Mouse (Mus musculus) yolk sac, embryonic 10.5 days (tissue): Measurements from ENCODE around the gene Gm498.

Experiments
- DNase-seq: peaks from one replicate; pipeline ENCODE4 v3.0.0-alpha.2; 2017; ENCODE audit warnings: low spot score

Gm498 gene

DNA sequence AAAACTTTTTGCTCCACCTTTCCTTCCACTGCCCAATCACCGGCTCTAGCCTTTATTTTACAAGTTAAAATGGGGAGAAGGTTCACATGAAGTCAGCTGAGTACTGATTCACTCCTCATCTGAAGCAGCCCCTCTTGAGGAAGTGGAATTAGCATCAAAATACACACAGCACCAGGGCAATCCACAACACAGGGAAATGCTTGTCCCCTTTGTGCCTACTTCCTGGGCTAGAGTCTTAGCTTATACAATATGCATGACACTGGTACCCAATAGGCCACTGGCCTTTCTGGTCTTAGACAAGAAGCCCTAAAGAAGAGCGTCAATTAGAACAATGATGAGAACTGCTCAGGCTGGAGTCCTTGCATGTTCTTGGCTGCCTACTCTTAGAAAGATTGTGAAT is 25.7 kb downstream of the Gm498 start:
- no peak for DNase-seq

- no peak for DNase-seq
Observed at GRCm38 (mm10) chr7:143900667-143901066, 34.0 kb downstream of the Gm498 start.

DNA sequence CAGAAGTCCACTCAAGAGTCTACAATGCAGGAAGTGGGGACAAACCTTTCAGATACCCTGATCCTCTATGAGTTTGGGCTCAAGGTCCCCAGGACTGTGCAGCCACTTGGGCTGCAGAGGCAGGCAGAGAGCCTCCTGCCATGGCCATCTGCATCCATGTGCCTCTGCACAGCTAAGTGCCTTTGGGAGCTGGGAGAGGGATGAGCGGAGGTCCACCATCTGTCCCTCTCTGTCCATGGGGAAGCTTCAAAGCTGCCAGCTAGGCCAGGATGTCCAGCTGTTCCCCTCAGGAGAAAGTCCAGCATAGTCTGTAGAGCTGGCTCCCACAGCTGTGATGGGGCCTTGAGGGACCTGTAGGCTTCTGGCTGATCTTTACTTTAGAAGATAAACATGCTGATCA is 38.5 kb downstream of the Gm498 start:
- no peak for DNase-seq

GRCm38 (mm10) chr7:143905606-143906005 is 39.0 kb downstream of the Gm498 start:
- DNase-seq = no peak

DNA sequence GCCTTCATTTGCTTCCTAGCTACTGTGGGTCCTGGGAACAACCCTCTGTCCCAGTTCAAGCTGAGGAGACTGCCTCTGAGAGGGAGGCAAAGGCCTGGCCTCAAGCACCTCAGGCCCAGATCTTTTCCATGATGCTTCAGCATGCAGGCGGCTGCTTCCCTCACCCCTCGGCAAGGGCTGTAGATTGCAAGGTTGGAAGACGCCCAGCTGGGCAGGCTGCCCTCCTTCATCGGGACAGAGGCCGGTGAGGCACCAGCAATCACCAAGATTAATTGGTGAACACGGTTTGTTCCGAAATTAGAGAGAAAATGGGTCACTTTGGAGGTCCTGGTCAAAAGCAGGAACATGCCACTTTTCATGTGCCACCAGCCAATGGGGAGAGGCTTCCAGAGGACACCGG is 47.0 kb downstream of the Gm498 start:
- no peak for DNase-seq

- DNase-seq = no peak
Observed at GRCm38 (mm10) chr7:143919031-143919679, 52.5 kb downstream of the Gm498 start.

- no peak for DNase-seq
Observed at GRCm38 (mm10) chr7:143929899-143930298, 63.3 kb downstream of the Gm498 start.

DNA sequence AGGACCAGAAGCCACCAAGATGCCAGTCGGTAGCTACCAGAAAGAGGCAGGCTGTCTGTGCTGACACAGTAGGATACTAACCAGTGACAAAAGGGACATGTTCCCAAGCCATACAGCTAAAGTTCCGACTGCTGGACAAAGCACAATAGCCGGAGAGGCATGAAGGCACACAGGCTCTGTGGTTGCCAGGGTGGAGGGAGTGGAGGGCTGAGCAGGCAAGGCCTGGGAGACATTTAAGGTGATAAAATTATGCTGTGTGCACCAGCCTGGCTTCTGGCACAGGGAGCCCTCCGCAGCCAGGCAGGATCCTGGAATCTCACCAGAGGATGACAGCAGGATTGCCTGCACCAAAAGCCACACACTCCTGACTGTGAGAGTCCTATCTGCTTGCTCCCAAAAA is 72.0 kb downstream of the Gm498 start:
- DNase-seq = no peak

DNA sequence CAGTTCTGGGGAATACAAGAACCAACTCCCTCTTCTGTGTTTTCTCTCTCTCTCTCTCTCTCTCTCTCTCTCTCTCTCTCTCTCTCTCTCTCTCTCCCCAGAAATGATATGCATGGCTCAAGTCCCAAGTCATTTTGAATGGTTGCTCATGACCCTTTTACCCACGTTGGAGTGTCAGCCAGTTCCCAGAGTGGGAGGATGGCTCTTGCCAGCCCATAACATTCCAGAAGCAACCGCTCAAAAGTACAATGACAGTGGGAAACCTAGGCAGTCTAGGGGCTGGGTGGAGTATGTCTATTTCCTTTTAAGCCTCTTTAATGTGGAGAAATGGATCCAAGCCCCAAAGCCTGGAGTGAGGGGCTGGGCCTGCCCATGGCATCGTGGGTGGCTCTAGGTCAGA is 72.8 kb downstream of the Gm498 start:
- DNase-seq = no peak

- DNase-seq = no peak
Observed at GRCm38 (mm10) chr7:143942941-143943691, 76.5 kb downstream of the Gm498 start.

DNA sequence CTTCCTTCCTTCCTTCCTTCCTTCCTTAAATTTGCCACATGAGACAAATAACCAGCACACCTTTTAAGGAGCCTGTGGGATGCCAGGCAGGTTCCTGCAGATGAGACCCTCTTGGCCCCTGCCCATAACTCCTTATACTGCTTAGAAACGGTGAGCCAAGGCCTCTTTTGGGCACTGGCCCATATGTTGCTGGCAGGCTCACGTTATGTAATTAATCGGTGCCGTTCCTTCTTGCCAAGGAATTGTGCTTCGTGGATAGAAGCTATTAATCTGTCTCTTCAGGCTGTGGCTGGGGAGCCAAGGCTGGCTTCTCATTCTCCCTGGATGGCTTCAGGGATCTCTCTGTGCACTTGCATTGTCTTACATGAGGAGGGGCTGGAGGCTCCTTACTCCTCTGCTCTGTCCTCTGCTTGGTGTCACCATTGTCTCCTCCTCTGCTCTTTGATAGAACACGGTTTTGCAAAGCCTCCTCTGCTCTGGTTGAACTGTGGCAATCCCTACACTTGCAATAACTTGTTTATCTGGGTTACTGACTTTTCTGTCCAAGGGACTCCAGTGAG is 77.9 kb downstream of the Gm498 start:
- DNase-seq = no peak
